In the genomic region with DNA sequence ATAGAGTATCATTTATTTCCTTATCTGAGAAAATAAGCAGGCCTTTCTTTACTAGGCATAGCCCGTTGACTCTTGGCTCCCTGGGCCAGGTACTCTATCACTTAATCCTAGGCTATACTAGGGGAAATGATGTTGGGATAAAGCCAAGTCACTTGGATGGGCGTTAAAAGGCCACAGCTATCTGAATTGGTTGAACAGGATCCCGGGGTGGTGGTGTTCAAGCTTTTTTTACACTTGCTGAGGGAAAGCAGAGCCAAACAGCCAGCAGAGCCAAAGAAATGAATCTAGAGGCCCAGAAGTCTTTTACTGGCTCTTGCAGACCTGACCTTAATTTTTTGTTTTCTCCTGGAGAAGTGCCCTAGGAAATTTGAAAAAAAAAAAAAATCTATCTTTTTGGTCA, we compare ENCODE assay signal across 20 mouse cellular contexts.
DNase-seq lines count a peak whose midpoint lies in the region; ATAC-seq and TF ChIP-seq lines count a peak whose summit lies in the region.
"Had no signal": no experiment of that assay in that cellular context is flagged by ENCODE, and none has a peak within 500 bp of the region (broad histone marks: within the 10 kb centered on the region; RNA-seq: fewer than 3 reads in every experiment).

No protein-coding gene starts in this region.

- no peaks in the 10 kb centered on the region for H3K79me2 ChIP-seq in heart, adult 2 months (replicated peaks; ENCODE audit: control insufficient read depth, insufficient read depth, low read length)

- H3K4me3 ChIP-seq in heart, adult 2 months, result no peak overlapping the region
- no peak overlapping the region for H3K4me3 ChIP-seq in heart, embryonic 12.5 days
- H3K4me3 ChIP-seq in forebrain, embryonic 12.5 days (replicated peaks), result no peak overlapping the region
- H3K4me3 ChIP-seq: forebrain, embryonic 10.5 days; midbrain, embryonic 15.5 days; myocyte; neural tube, embryonic 15.5 days had no signal

- no peak overlapping the region for H3K9ac ChIP-seq in heart, adult 2 months (ENCODE audit: low read depth, low read length)
- H3K9ac ChIP-seq in heart, embryonic 12.5 days, result no peak overlapping the region
- no peak overlapping the region for H3K9ac ChIP-seq in forebrain, embryonic 12.5 days
- H3K9ac ChIP-seq: midbrain, embryonic 15.5 days; neural tube, embryonic 15.5 days had no signal

- H3K27me3 ChIP-seq in heart, adult 2 months (ENCODE audit: control insufficient read depth, insufficient read depth, low read length), result no peaks in the 10 kb centered on the region
- no peaks in the 10 kb centered on the region for H3K27me3 ChIP-seq in heart, embryonic 12.5 days (replicated peaks)
- H3K27me3 ChIP-seq in forebrain, embryonic 12.5 days, result no peaks in the 10 kb centered on the region
- H3K27me3 ChIP-seq: midbrain, embryonic 15.5 days; neural tube, embryonic 15.5 days had no signal

- TF ChIP-seq CTCF in heart, adult 2 months (IDR thresholded peaks at IDR 0.05), result no peak

- H3K4me2 ChIP-seq in heart, embryonic 12.5 days, result no peak overlapping the region
- H3K4me2 ChIP-seq in forebrain, embryonic 12.5 days, result no peak overlapping the region
- H3K4me2 ChIP-seq: midbrain, embryonic 15.5 days; neural tube, embryonic 15.5 days had no signal

- WGBS in heart, adult 2 months, result 4% methylated on average over 3 of the region's 3 CpGs
- WGBS in heart, embryonic 12.5 days, result 27% methylated on average over 3 of the region's 3 CpGs
- 88% methylated on average over 3 of the region's 3 CpGs for WGBS in forebrain, embryonic 12.5 days

- H3K4me1 ChIP-seq in heart, adult 2 months (ENCODE audit: control insufficient read depth, insufficient read depth, low read length), result peaks cover 4% of the 10 kb centered on the region
- peaks cover 14% of the 10 kb centered on the region for H3K4me1 ChIP-seq in heart, embryonic 12.5 days (replicated peaks)
- H3K4me1 ChIP-seq in forebrain, embryonic 12.5 days, result no peaks in the 10 kb centered on the region
- H3K4me1 ChIP-seq: forebrain, embryonic 10.5 days; midbrain, embryonic 15.5 days; neural tube, embryonic 15.5 days had no signal

- TF ChIP-seq EP300 in heart, adult 2 months (IDR thresholded peaks at IDR 0.05; ENCODE audit: insufficient read depth, low read depth, low read length), result no peak

- no peak for ATAC-seq in cerebellum, adult (ENCODE audit: insufficient number of reproducible peaks, low FRiP score, low TSS enrichment)
- no peak for ATAC-seq in heart, embryonic 12.5 days (ENCODE audit: insufficient number of reproducible peaks, low FRiP score)
- ATAC-seq in forebrain, embryonic 12.5 days (ENCODE audit: low FRiP score), result no peak
- ATAC-seq: activated CD4-positive, CD25-positive, alpha-beta regulatory T cell, adult 4 months; midbrain, embryonic 15.5 days had no signal

- no peak for TF ChIP-seq POLR2A in heart, adult 2 months (IDR thresholded peaks at IDR 0.05; ENCODE audit: insufficient read depth, low read depth, low read length)

- H3K9me3 ChIP-seq in heart, embryonic 12.5 days (replicated peaks), result no peaks in the 10 kb centered on the region
- no peaks in the 10 kb centered on the region for H3K9me3 ChIP-seq in forebrain, embryonic 12.5 days
- H3K9me3 ChIP-seq: forebrain, embryonic 10.5 days; midbrain, embryonic 15.5 days; neural tube, embryonic 15.5 days had no signal

- intact Hi-C loops in heart, adult 2 months (cut with DNase I), result no loop called here
- intact Hi-C loops in heart, postnatal 10 days (cut with DNase I), result no loop called here

- DNase-seq in cerebellum, adult 9-10 months, result peak; percentile 56
- peak in 1 of 2 experiments; percentile 58 for DNase-seq in heart, adult 2 months
- peak; percentile 18 to 44 for DNase-seq in gastrocnemius, adult 8-10 months (ENCODE audit: low spot score in 2 of 2)
- peak; percentile 48 to 63 for DNase-seq in heart, postnatal 10 days
- no peak for DNase-seq in left cerebral cortex, adult 11 months (ENCODE audit: low spot score)
- DNase-seq: embryo, embryonic 11 days; kidney, adult 11 months; layer of hippocampus, postnatal 36 days; lung, adult 18-20 months; spleen, adult 18-20 months; thymus, postnatal 4 days had no signal

- no peaks in the 10 kb centered on the region for H3K36me3 ChIP-seq in heart, adult 2 months (ENCODE audit: control insufficient read depth, insufficient read depth, low read length)
- 0 out of 2 replicates have a peak, but pooled peaks cover 2% of the 10 kb centered on the region for H3K36me3 ChIP-seq in heart, embryonic 12.5 days
- H3K36me3 ChIP-seq in forebrain, embryonic 12.5 days (replicated peaks), result no peaks in the 10 kb centered on the region
- H3K36me3 ChIP-seq: forebrain, embryonic 10.5 days; midbrain, embryonic 15.5 days; neural tube, embryonic 15.5 days had no signal

- H3K27ac ChIP-seq in heart, adult 2 months, result peak overlapping the region; percentile 23
- H3K27ac ChIP-seq in heart, embryonic 12.5 days (ENCODE audit: poor library complexity, severe bottlenecking), result no peak overlapping the region
- no peak overlapping the region for H3K27ac ChIP-seq in forebrain, embryonic 12.5 days
- H3K27ac ChIP-seq: forebrain, embryonic 10.5 days; kidney, postnatal 0 days; midbrain, embryonic 15.5 days; neural tube, embryonic 15.5 days had no signal
